Mouse (Mus musculus): Measurements from ENCODE around the gene Rgl2.
A peak's percentile ranks its signal among the peaks of the same experiment; 100 is the strongest.

Gene Rgl2

DNA sequence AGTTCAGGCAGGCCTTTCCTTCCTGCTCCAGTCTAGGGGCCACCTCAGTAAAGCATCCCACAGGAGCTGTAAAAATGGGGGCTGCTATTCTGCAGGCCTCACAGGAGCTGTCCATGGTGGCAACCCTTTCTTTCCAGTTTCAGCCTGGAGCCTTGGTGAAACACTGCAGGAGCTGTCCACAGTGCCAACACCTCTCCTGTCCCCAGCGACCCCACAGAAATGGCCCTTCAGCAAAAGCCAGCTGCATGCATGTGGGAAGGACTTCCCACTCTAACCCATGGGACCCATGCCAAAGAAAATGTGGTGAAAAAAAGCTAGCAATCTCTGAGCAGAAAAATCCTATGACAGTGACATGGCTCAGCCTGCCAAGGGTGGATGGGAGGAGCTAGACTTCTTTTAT, 43.3 kb downstream of the Rgl2 start:
- no peak for DNase-seq (ENCODE audit: low spot score)

DNA sequence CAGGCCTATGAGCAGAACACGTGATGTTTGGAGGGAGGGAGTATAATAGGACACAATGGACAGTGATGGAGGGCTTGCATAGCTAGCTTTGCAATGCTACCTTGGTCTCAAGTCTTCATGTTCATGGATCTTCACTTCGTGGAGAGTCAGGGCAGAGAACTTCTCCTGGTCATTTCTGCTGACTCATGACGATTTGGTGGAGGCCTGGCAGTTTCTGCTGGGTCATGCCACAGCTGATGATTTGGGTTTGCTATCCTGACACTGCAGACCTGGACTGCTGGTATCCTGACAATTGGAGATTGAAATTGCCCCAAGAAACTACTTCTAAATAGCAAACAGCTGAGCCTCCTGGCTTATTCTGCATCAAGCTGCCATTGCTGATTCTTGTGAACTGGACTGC, 44.2 kb downstream of the Rgl2 start:
- DNase-seq (ENCODE audit: low spot score): no peak

DNA sequence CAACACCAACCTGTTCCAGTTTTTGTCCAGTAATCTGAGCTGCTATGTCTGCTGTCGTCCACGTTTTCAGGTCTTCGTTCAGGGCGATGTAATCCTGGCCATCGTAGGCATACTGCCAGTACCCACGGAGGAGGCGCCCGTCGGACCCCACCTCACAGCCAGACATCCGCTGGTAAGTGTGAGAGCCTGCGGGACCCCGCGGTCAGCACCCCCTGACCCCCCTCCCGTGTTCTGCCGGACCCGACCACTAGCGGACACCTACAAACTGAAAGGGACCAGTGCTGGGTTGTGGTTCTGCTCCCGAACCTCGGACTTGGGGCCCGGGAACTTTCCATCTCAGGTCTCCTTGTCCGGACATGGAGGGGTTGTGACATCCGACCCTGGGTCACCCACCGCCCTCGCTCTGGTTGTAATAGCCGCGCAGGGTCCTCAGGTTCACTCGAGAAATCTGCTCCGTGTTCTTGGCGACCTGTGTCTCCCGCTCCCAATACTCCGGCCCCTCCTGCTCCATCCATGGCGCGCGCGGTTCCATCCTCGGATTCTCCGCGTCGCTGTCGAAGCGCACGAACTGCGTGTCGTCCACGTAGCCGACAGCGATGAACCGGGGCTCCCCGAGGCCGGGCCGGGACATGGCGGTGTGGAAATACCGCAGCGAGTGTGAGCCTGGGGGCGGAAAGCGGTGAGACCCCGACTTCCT, 48.7 kb downstream of the Rgl2 start:
- no peak for DNase-seq (ENCODE audit: low spot score)

DNA sequence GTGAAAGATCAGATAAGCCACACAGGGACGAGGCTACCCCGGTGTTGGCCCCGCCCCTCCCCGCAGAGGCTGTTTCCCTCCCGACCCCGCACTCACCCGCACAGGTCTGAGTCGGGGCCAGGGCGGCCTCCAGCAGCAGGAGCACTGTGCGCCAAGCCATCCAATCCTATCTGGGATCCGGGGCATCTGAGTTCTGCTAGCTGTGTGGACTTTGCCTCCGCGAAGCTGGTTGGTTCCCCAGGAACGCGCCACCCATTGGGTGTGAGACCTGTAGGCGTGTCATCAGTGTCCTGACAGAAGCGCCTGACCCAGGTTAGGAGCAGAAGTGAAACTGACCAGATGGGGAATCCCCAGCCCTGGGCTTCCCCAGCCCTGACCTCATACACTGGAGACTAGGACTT, 49.3 kb downstream of the Rgl2 start:
- DNase-seq (ENCODE audit: low spot score): peak; percentile 93

GRCm38 (mm10) chr17:33979512-33980050, 50.2 kb downstream of the Rgl2 start:
- DNase-seq (ENCODE audit: low spot score): no peak

DNA sequence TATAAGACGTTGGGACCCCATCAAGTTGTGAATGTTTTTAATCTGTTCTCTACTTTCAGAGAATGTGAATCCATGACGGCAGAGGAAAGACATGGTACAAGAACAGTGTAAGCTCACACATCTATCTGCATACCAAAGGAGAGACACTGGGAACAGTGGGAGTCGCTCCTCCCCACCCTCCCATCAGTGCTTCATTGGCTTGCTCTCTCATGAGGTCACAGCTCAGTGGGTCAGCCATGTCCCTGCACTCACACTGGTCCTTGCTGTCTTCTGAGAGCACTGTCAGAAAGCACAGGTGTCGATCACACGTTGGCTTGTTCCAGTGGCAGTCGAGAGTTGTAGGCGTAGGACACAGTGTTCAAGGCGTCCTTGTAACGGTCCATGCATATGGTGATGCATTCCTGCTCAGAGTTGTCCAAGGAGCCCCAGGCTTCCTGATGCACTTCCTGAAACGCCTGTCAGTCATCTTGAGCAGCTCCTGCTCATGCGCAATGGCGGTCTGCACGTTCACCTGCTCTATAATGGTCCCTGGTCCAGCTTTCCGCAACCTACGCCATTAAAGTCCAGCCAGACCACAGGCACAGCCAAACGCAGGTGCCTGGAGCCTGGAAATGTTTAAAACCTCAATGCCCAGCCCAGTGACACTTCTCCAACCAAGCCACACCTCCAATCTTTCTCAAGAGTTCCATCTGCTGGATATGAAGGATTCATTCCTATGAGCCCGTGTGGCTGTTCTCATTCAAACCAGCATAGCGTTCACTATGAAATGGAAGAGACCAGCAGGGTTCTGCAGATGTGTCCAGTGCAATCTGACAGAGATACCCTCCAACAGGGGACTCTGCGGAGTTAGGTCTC, 51.1 kb downstream of the Rgl2 start:
- DNase-seq (ENCODE audit: low spot score): no peak

DNA sequence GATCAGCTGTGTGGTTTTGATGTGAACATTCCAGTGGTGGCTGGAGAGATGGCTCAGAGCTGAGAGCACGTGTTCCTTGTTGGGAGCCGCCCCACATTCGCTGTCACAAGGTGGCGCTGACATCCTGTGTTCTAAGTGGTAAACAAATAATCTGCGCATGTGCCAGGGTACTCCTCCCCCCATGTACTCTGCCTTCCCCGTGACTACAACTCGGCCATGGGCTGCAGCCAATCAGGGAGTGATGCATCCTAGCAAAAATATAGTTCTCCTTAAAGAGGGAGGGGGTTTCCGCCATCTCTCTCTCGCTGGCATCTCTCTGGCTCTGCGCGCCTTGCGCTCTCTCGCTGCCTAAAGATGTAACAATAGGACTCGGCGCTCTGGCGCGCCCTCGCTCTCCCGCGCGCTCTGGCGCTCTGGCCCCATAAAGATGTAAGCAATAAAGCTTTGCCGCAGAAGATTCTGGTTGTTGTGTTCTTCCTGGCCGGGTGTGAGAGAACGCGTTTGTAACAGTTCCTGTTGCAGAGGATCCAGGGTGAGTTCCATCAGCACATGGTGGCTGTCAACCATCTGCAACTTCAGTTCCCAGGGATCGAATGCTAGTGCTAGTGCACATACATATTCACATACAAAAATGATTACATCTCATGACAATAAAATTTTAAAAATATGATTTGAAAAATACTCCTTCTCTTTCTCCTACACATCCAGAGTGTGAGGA, 52.0 kb downstream of the Rgl2 start:
- DNase-seq (ENCODE audit: low spot score): peak; percentile 91

GRCm38 (mm10) chr17:33982136-33982535, 52.8 kb downstream of the Rgl2 start:
- peak; percentile 61 for DNase-seq (ENCODE audit: low spot score)

All from lung, postnatal 25 days (tissue).